23 mouse cellular contexts compared by ENCODE assay signal in the genomic region with DNA sequence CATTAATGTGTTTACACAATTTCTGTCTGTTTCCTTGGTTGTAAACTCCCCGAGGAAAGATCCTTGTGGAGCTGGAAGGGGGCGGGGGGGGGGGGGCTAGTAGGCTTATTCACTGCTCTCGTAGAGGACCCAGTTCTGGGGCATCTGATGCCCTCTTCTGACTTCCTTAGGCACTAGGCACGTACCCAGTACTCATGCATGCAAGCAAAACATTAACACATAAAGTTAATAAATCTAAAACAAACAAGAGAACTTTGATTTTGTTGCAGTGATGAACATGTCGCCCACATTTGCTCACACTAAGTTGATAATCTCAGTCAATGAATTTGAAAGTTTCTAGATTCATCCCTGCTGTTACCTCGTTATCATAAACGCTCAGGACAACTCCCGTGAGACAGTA.
DNase-seq lines count a peak whose midpoint lies in the region; ATAC-seq and TF ChIP-seq lines count a peak whose summit lies in the region.
"Had no signal": no experiment of that assay in that cellular context is flagged by ENCODE, and none has a peak within 500 bp of the region (broad histone marks: within the 10 kb centered on the region; RNA-seq: fewer than 3 reads in every experiment).

No protein-coding gene starts in this region.

- H3K4me3 ChIP-seq in hindbrain, embryonic 13.5 days: no peak overlapping the region
- no peak overlapping the region for H3K4me3 ChIP-seq in hindbrain, embryonic 14.5 days (replicated peaks; ENCODE audit: low read length)
- no peak overlapping the region for H3K4me3 ChIP-seq in kidney, embryonic 14.5 days (ENCODE audit: low read length)
- H3K4me3 ChIP-seq in lung, postnatal 0 days (ENCODE audit: low read depth, low read length): no peak overlapping the region
- H3K4me3 ChIP-seq: embryonic facial prominence, embryonic 15.5 days; erythroblast, embryonic 14.5 days; forebrain, embryonic 10.5 days; gastrocnemius, adult 2 months; heart, embryonic 12.5 days; hindbrain, embryonic 10.5 days had no signal

- peak; percentile 40; the same call in 1 of the 2 replicates for ATAC-seq in hindbrain, embryonic 13.5 days (ENCODE audit: low FRiP score)
- ATAC-seq in hindbrain, embryonic 14.5 days (ENCODE audit: low FRiP score): no peak
- ATAC-seq in kidney, embryonic 14.5 days (ENCODE audit: low FRiP score, low TSS enrichment): no peak
- 0 out of 2 replicates have a peak, but pooled peaks have one; percentile 12 for ATAC-seq in lung, postnatal 0 days
- ATAC-seq: CD4-positive, CD25-positive, alpha-beta regulatory T cell, adult 4 months; forebrain, embryonic 14.5 days had no signal

- no peak for TF ChIP-seq EP300 in lung, postnatal 0 days (IDR thresholded peaks at IDR 0.05)

- peaks cover 14% of the 10 kb centered on the region; the same call in 1 of the 2 replicates for H3K4me1 ChIP-seq in hindbrain, embryonic 13.5 days (replicated peaks)
- H3K4me1 ChIP-seq in hindbrain, embryonic 14.5 days (replicated peaks; ENCODE audit: control insufficient read depth, insufficient read depth, low read length): peaks cover 4% of the 10 kb centered on the region; the same call in 1 of the 2 replicates
- H3K4me1 ChIP-seq in kidney, embryonic 14.5 days (ENCODE audit: control insufficient read depth, insufficient read depth, low read length): 0 out of 2 replicates have a peak, but pooled peaks cover 7% of the 10 kb centered on the region
- H3K4me1 ChIP-seq in lung, postnatal 0 days (ENCODE audit: insufficient read depth, low read depth, low read length): peaks cover 2% of the 10 kb centered on the region; the same call in 1 of the 2 replicates

- TF ChIP-seq CTCF in lung, postnatal 0 days (IDR thresholded peaks at IDR 0.05): no peak

- WGBS in hindbrain, embryonic 13.5 days: 83% methylated on average over 8 of the region's 8 CpGs
- WGBS in hindbrain, embryonic 14.5 days: 84% methylated on average over 8 of the region's 8 CpGs
- WGBS in kidney, embryonic 14.5 days: 62% methylated on average over 8 of the region's 8 CpGs
- WGBS in lung, postnatal 0 days: 56% methylated on average over 8 of the region's 8 CpGs

- no peaks in the 10 kb centered on the region for H3K27me3 ChIP-seq in hindbrain, embryonic 13.5 days
- H3K27me3 ChIP-seq in hindbrain, embryonic 14.5 days (ENCODE audit: control insufficient read depth, insufficient read depth, low read length): no peaks in the 10 kb centered on the region
- H3K27me3 ChIP-seq in kidney, embryonic 14.5 days (ENCODE audit: control insufficient read depth, insufficient read depth, low read length): no peaks in the 10 kb centered on the region
- H3K27me3 ChIP-seq in lung, postnatal 0 days (replicated peaks; ENCODE audit: insufficient read depth, low read length): no peaks in the 10 kb centered on the region
- H3K27me3 ChIP-seq: embryonic facial prominence, embryonic 15.5 days had no signal

- H3K9me3 ChIP-seq in hindbrain, embryonic 13.5 days: no peaks in the 10 kb centered on the region
- H3K9me3 ChIP-seq in hindbrain, embryonic 14.5 days (ENCODE audit: control insufficient read depth, low read length): no peaks in the 10 kb centered on the region
- H3K9me3 ChIP-seq in kidney, embryonic 14.5 days (ENCODE audit: control insufficient read depth, low read length): no peaks in the 10 kb centered on the region
- H3K9me3 ChIP-seq in lung, postnatal 0 days (ENCODE audit: low read length): no peaks in the 10 kb centered on the region
- H3K9me3 ChIP-seq: embryonic facial prominence, embryonic 15.5 days; forebrain, embryonic 10.5 days; heart, embryonic 12.5 days; hindbrain, embryonic 10.5 days had no signal

- no peak overlapping the region for H3K27ac ChIP-seq in hindbrain, embryonic 13.5 days
- no peak overlapping the region for H3K27ac ChIP-seq in hindbrain, embryonic 14.5 days
- peak overlapping the region; percentile 76; the same call in 1 of the 2 replicates for H3K27ac ChIP-seq in kidney, embryonic 14.5 days (ENCODE audit: low read depth, low read length)
- no peak overlapping the region for H3K27ac ChIP-seq in lung, postnatal 0 days (ENCODE audit: low read length)
- H3K27ac ChIP-seq: embryonic facial prominence, embryonic 15.5 days; forebrain, embryonic 10.5 days; gastrocnemius, adult 2 months; hindbrain, embryonic 10.5 days had no signal

- H3K36me3 ChIP-seq in hindbrain, embryonic 13.5 days: no peaks in the 10 kb centered on the region
- H3K36me3 ChIP-seq in hindbrain, embryonic 14.5 days (replicated peaks; ENCODE audit: control insufficient read depth, insufficient read depth): no peaks in the 10 kb centered on the region
- H3K36me3 ChIP-seq in kidney, embryonic 14.5 days (ENCODE audit: control insufficient read depth, insufficient read depth, low read length): no peaks in the 10 kb centered on the region
- no peaks in the 10 kb centered on the region for H3K36me3 ChIP-seq in lung, postnatal 0 days (ENCODE audit: insufficient read depth, low read length)
- H3K36me3 ChIP-seq: embryonic facial prominence, embryonic 15.5 days; forebrain, embryonic 10.5 days; G1E; heart, embryonic 12.5 days; hindbrain, embryonic 10.5 days had no signal

- DNase-seq in hindbrain, embryonic 14.5 days (ENCODE audit: low spot score): no peak
- DNase-seq in kidney, postnatal 25 days: no peak
- no peak for DNase-seq in lung, postnatal 0 days (ENCODE audit: low spot score)
- DNase-seq in lung, postnatal 4 days: no peak
- no peak for DNase-seq in spleen, postnatal 36 days (ENCODE audit: low spot score in 2 of 2)
- DNase-seq: adrenal gland, adult 8-10 months; adrenal gland, postnatal 36 days; B cell, adult 2 months; cerebellum, adult 8-10 months; cerebellum, postnatal 14 days; embryo, embryonic 11 days; gastrocnemius, adult 2 months; gastrocnemius, postnatal 25 days had no signal

- no peak overlapping the region for H3K9ac ChIP-seq in hindbrain, embryonic 13.5 days
- no peak overlapping the region for H3K9ac ChIP-seq in hindbrain, embryonic 14.5 days
- no peak overlapping the region for H3K9ac ChIP-seq in kidney, embryonic 14.5 days (ENCODE audit: low read depth, low read length)
- H3K9ac ChIP-seq in lung, postnatal 0 days (replicated peaks; ENCODE audit: low read depth): no peak overlapping the region
- H3K9ac ChIP-seq: embryonic facial prominence, embryonic 15.5 days; heart, embryonic 12.5 days had no signal

- no peak overlapping the region for H3K4me2 ChIP-seq in hindbrain, embryonic 13.5 days
- no peak overlapping the region for H3K4me2 ChIP-seq in hindbrain, embryonic 14.5 days (replicated peaks)
- H3K4me2 ChIP-seq in kidney, embryonic 14.5 days (replicated peaks; ENCODE audit: low read depth, low read length): no peak overlapping the region
- no peak overlapping the region for H3K4me2 ChIP-seq in lung, postnatal 0 days (replicated peaks; ENCODE audit: low read depth, low read length)
- H3K4me2 ChIP-seq: embryonic facial prominence, embryonic 15.5 days; heart, embryonic 12.5 days had no signal

Comparison
In these comparisons a context has a peak if more than half of its experiments do, and no peak if none do; other contexts are left out.
1. ATAC-seq: peak in hindbrain, embryonic 13.5 days (single experiment) and lung, postnatal 0 days (single experiment); none in hindbrain, embryonic 14.5 days (single experiment) and kidney, embryonic 14.5 days (single experiment).